Mouse (Mus musculus) liver, adult 10 weeks (tissue): ENCODE data around the gene Pabpc6. TPM values are rescaled to one million over a fixed set of nuclear protein-coding genes. Genes with fewer than 3 reads are reported as not detected.

ENCODE experiments used
- polyA plus RNA-seq: library from polyadenylated mRNA; stranded (reverse); fragments of 350-450 nt; fragmentation: Illumina TruSeq; extraction: RNeasy Lipid Tissue Mini Kit (QIAGEN cat#74804); gene quantifications from one replicate; pipeline ENCODE4 v1.2.3, GENCODE M21; 2014; ENCODE audit warnings: low read depth, low replicate concordance

Pabpc6 gene
- not detected for polyA plus RNA-seq

DNA sequence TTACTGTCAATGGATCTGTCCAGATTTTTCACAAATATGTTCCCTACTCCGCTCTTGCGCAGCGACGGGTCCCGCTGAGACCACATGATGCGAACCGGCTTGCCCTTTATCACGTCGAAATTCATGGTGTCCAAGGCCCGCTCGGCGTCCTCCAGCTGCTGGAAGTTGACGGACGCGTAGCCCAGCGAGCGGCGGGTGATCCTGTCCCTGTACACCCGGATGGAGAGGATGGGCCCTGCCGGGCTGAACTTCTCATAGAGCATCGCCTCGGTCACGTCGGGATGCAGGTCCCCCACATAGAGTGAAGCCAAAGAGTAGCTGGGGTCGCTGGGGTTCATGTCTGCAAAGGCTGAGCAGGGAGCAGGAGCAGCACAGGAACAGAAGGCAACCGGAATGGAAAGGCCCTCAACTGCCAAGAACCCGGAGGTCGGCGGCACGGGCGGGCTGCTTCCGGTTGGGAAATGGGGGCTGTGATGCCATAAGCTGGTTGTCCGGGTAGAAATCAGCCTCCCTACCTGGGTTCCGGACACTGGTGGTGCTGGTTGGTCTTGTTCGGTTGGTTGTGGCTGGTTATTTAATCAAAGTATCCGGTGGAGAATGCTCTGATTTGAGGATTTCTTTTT is at the start of gene Pabpc6:
TSS of gene Pabpc6 (minus strand) at position 435 of the 623 bp plus-strand sequence.

Other genes starting within 250 kb of the Pabpc6 start
- not detected for gene Gm17728, start 247.7 kb downstream of the Pabpc6 start, polyA plus RNA-seq